Mouse (Mus musculus): ENCODE data around the gene Olfr473.

Olfr473 gene

GRCm38 (mm10) chr7:107930146-107930545 is at the start of gene Olfr473:
Olfr473 (plus strand) TSS chr7:107930446.
- WGBS: 96% methylated on average over 1 of the region's 1 CpGs

GRCm38 (mm10) chr7:107897602-107898001 is 32.6 kb upstream of the Olfr473 start, which contains the start of gene Olfr472:
Olfr472 (plus strand) TSS chr7:107897902.

GRCm38 (mm10) chr7:107952539-107952938 is 22.3 kb downstream of the Olfr473 start:
- 96% methylated on average over 12 of the region's 12 CpGs for WGBS

- WGBS: 74% methylated on average over 1 of the region's 1 CpGs
These were observed 24.1 kb downstream of the Olfr473 start, which contains the start of gene Olfr474 for GRCm38 (mm10) chr7:107954343-107954742. Olfr474 (plus strand) TSS chr7:107954643.

- 50% methylated on average over 1 of the region's 1 CpGs for WGBS
These were observed 34.3 kb downstream of the Olfr473 start, which contains the start of gene Olfr476 for GRCm38 (mm10) chr7:107964503-107964902. Olfr476 (plus strand) TSS chr7:107964803.
